Comparison of ENCODE assay signal across 9 mouse cellular contexts in genomic region chr2:78279382-78280056, GRCm38 (mm10).
DNase-seq lines count a peak whose midpoint lies in the region; ATAC-seq and TF ChIP-seq lines count a peak whose summit lies in the region.
"Had no signal": no experiment of that assay in that cellular context is flagged by ENCODE, and none has a peak within 500 bp of the region (broad histone marks: within the 10 kb centered on the region; RNA-seq: fewer than 3 reads in every experiment).

No protein-coding gene starts in this region.

- H3K4me1 ChIP-seq in embryonic facial prominence, embryonic 11.5 days (ENCODE audit: control insufficient read depth, insufficient read depth, low read length) = no peaks in the 10 kb centered on the region
- H3K4me1 ChIP-seq in embryonic facial prominence, embryonic 10.5 days = 0 out of 2 replicates have a peak, but pooled peaks cover 2% of the 10 kb centered on the region
- H3K4me1 ChIP-seq in intestine, embryonic 16.5 days (ENCODE audit: control insufficient read depth, insufficient read depth, low read length) = no peaks in the 10 kb centered on the region
- H3K4me1 ChIP-seq in thymus, adult 2 months (replicated peaks; ENCODE audit: control insufficient read depth, insufficient read depth, low read length) = no peaks in the 10 kb centered on the region

- no peak overlapping the region for H3K4me3 ChIP-seq in embryonic facial prominence, embryonic 11.5 days (ENCODE audit: low read depth, low read length)
- H3K4me3 ChIP-seq in embryonic facial prominence, embryonic 10.5 days = no peak overlapping the region
- no peak overlapping the region for H3K4me3 ChIP-seq in intestine, embryonic 16.5 days (ENCODE audit: low read length)
- H3K4me3 ChIP-seq in thymus, adult 2 months (ENCODE audit: control insufficient read depth, insufficient read depth, low read length) = no peak overlapping the region
- H3K4me3 ChIP-seq: neural tube, embryonic 13.5 days had no signal

- no peak for ATAC-seq in embryonic facial prominence, embryonic 11.5 days (replicated peaks; ENCODE audit: insufficient number of reproducible peaks, low FRiP score, low TSS enrichment, low read depth)
- peak; percentile 81 for ATAC-seq in intestine, embryonic 16.5 days

- H3K27ac ChIP-seq in embryonic facial prominence, embryonic 11.5 days (replicated peaks; ENCODE audit: low read depth, low read length) = no peak overlapping the region
- no peak overlapping the region for H3K27ac ChIP-seq in embryonic facial prominence, embryonic 10.5 days (replicated peaks)
- H3K27ac ChIP-seq in intestine, embryonic 16.5 days (ENCODE audit: low read length) = 0 out of 2 replicates have a peak overlapping the region, but pooled peaks have one; percentile 23
- no peak overlapping the region for H3K27ac ChIP-seq in thymus, adult 2 months (ENCODE audit: control insufficient read depth, insufficient read depth, low read length)
- H3K27ac ChIP-seq: neural tube, embryonic 13.5 days had no signal

- no peak overlapping the region for H3K4me2 ChIP-seq in embryonic facial prominence, embryonic 11.5 days (ENCODE audit: low read depth, low read length)
- no peak overlapping the region for H3K4me2 ChIP-seq in intestine, embryonic 16.5 days (ENCODE audit: low read depth, low read length)
- H3K4me2 ChIP-seq: neural tube, embryonic 13.5 days had no signal

- H3K9ac ChIP-seq in embryonic facial prominence, embryonic 11.5 days (replicated peaks; ENCODE audit: low read length) = no peak overlapping the region
- no peak overlapping the region for H3K9ac ChIP-seq in intestine, embryonic 16.5 days (ENCODE audit: low read depth, low read length)
- H3K9ac ChIP-seq: neural tube, embryonic 13.5 days had no signal

- no peaks in the 10 kb centered on the region for H3K36me3 ChIP-seq in embryonic facial prominence, embryonic 11.5 days (replicated peaks; ENCODE audit: control insufficient read depth, insufficient read depth, low read depth, low read length)
- no peaks in the 10 kb centered on the region for H3K36me3 ChIP-seq in embryonic facial prominence, embryonic 10.5 days (replicated peaks)
- H3K36me3 ChIP-seq in intestine, embryonic 16.5 days (ENCODE audit: control insufficient read depth, insufficient read depth, low read length) = no peaks in the 10 kb centered on the region
- H3K36me3 ChIP-seq in thymus, adult 2 months (ENCODE audit: control insufficient read depth, insufficient read depth, low read length) = no peaks in the 10 kb centered on the region
- H3K36me3 ChIP-seq: neural tube, embryonic 13.5 days had no signal

- H3K27me3 ChIP-seq in embryonic facial prominence, embryonic 11.5 days (ENCODE audit: control insufficient read depth, insufficient read depth, low read length) = no peaks in the 10 kb centered on the region
- no peaks in the 10 kb centered on the region for H3K27me3 ChIP-seq in embryonic facial prominence, embryonic 10.5 days (replicated peaks; ENCODE audit: low read depth, poor library complexity, severe bottlenecking)
- no peaks in the 10 kb centered on the region for H3K27me3 ChIP-seq in intestine, embryonic 16.5 days (replicated peaks; ENCODE audit: control insufficient read depth, insufficient read depth, low read length)
- H3K27me3 ChIP-seq in thymus, adult 2 months (ENCODE audit: control insufficient read depth, insufficient read depth, low read length) = no peaks in the 10 kb centered on the region
- H3K27me3 ChIP-seq: neural tube, embryonic 13.5 days had no signal

- TF ChIP-seq POLR2A in thymus, adult 2 months (IDR thresholded peaks at IDR 0.05; ENCODE audit: control insufficient read depth, extremely low read depth, insufficient read depth, low read length, poor library complexity) = no peak

- no peaks in the 10 kb centered on the region for H3K9me3 ChIP-seq in embryonic facial prominence, embryonic 11.5 days (replicated peaks; ENCODE audit: control insufficient read depth, low read length)
- no peaks in the 10 kb centered on the region for H3K9me3 ChIP-seq in embryonic facial prominence, embryonic 10.5 days
- H3K9me3 ChIP-seq in intestine, embryonic 16.5 days (ENCODE audit: control insufficient read depth, low read length) = no peaks in the 10 kb centered on the region
- H3K9me3 ChIP-seq: neural tube, embryonic 13.5 days had no signal

- 74% methylated on average over 5 of the region's 5 CpGs for WGBS in embryonic facial prominence, embryonic 11.5 days
- WGBS in embryonic facial prominence, embryonic 10.5 days = 83% methylated on average over 5 of the region's 5 CpGs
- 49% methylated on average over 5 of the region's 5 CpGs for WGBS in intestine, embryonic 16.5 days
- 88% methylated on average over 5 of the region's 5 CpGs for WGBS in thymus, adult 2 months

- TF ChIP-seq CTCF in thymus, adult 2 months (IDR thresholded peaks at IDR 0.05; ENCODE audit: borderline replicate concordance, control insufficient read depth, extremely low read depth, insufficient read depth, low read length, poor library complexity) = no peak

- peak; percentile 41 for DNase-seq in embryonic facial prominence, embryonic 11.5 days (ENCODE audit: low spot score)
- no peak for DNase-seq in embryonic facial prominence, embryonic 10.5 days (ENCODE audit: low spot score)
- DNase-seq in ovary, postnatal 10 days (ENCODE audit: low spot score) = peak; percentile 9
- DNase-seq in ovary, adult 18-20 months (ENCODE audit: low spot score) = no peak
- DNase-seq in testis, postnatal 14 days (ENCODE audit: low spot score) = peak; percentile 17
- no peak for DNase-seq in layer of hippocampus, postnatal 36 days
- DNase-seq in thymus, adult 2 months = no peak

Comparison
In these comparisons a context has a peak if more than half of its experiments do, and no peak if none do; other contexts are left out.
1. DNase-seq: peak in embryonic facial prominence, embryonic 11.5 days (single experiment), ovary, postnatal 10 days (single experiment) and testis, postnatal 14 days (single experiment); none in embryonic facial prominence, embryonic 10.5 days (single experiment), ovary, adult 18-20 months (single experiment), layer of hippocampus, postnatal 36 days (0 of 2) and thymus, adult 2 months (single experiment).